Mouse (Mus musculus) heart, postnatal 25 days (tissue): ENCODE results near the gene Gsc. TPM values are rescaled to one million over a fixed set of nuclear protein-coding genes. Genes with fewer than 3 reads are reported as not detected.

Experiments
- DNase-seq: peaks from one replicate; pipeline ENCODE4 v3.0.0; 2022; ENCODE audit warnings: low spot score
- intact Hi-C: fragments of 180-260 bp; cut with DNase I; formaldehyde crosslinking; loops from one replicate; pipeline ENCODE4 v1.15.1; 2025
- total RNA-seq, 2 experiments: library from RNA; stranded (reverse); gene quantifications; 2 replicates each; pipeline ENCODE4 v1.2.3; 2021

The Gsc gene
- under 1 TPM in 1 of 2 experiments, not detected in 1; 0.20 TPM for total RNA-seq

- intact Hi-C loops = no loop called here
Measured at GRCm38 (mm10) chr12:104472601-104473424, at the start of gene Gsc. Gene Gsc (minus strand): TSS chr12:104473330.

GRCm38 (mm10) chr12:104519721-104520120 lies 46.6 kb upstream of the Gsc start:
- intact Hi-C loops = no loop called here
- no peak for DNase-seq

More at GRCm38 (mm10) chr12:104472601-104473424, at the start of gene Gsc:
- DNase-seq = no peak

GRCm38 (mm10) chr12:104507911-104508310 lies 34.8 kb upstream of the Gsc start:
- DNase-seq = no peak

GRCm38 (mm10) chr12:104492009-104492408 lies 18.9 kb upstream of the Gsc start:
- peak; percentile 38 for DNase-seq
- intact Hi-C loops = loop anchor here (5.0 kb wide), 1 partner anchor 65 kb away; no protein-coding TSS in a partner anchor

More at GRCm38 (mm10) chr12:104507911-104508310, 34.8 kb upstream of the Gsc start:
- intact Hi-C loops = loop anchor here (2.0 kb wide), 1 partner anchor 61 kb away; no protein-coding TSS in a partner anchor

- no peak for DNase-seq
- intact Hi-C loops = no loop called here
Measured at GRCm38 (mm10) chr12:104486205-104486604, 13.1 kb upstream of the Gsc start.

- no peak for DNase-seq
- intact Hi-C loops = no loop called here
Measured at GRCm38 (mm10) chr12:104485161-104485560, 12.0 kb upstream of the Gsc start.

GRCm38 (mm10) chr12:104481007-104481406 lies 7.9 kb upstream of the Gsc start:
- intact Hi-C loops = no loop called here

GRCm38 (mm10) chr12:104478193-104478592 lies 5.1 kb upstream of the Gsc start:
- DNase-seq = no peak

More at GRCm38 (mm10) chr12:104481007-104481406, 7.9 kb upstream of the Gsc start:
- DNase-seq = no peak

GRCm38 (mm10) chr12:104477501-104477900 lies 4.4 kb upstream of the Gsc start:
- no peak for DNase-seq
- intact Hi-C loops = no loop called here

More at GRCm38 (mm10) chr12:104478193-104478592, 5.1 kb upstream of the Gsc start:
- intact Hi-C loops = no loop called here

- no peak for DNase-seq
- intact Hi-C loops = no loop called here
Measured at GRCm38 (mm10) chr12:104477066-104477465, 3.9 kb upstream of the Gsc start.

GRCm38 (mm10) chr12:104475946-104476345 lies 2.8 kb upstream of the Gsc start:
- no peak for DNase-seq
- intact Hi-C loops = no loop called here

GRCm38 (mm10) chr12:104474881-104475740 lies 2.0 kb upstream of the Gsc start:
- intact Hi-C loops = no loop called here
- DNase-seq = no peak

- DNase-seq = no peak
- intact Hi-C loops = no loop called here
Measured at GRCm38 (mm10) chr12:104474191-104474871, 1.2 kb upstream of the Gsc start.

- intact Hi-C loops = no loop called here
- no peak for DNase-seq
Measured at GRCm38 (mm10) chr12:104473492-104473891, 362 bp upstream of the Gsc start.

GRCm38 (mm10) chr12:104472218-104472525 lies 958 bp downstream of the Gsc start:
- intact Hi-C loops = no loop called here
- DNase-seq = no peak

- intact Hi-C loops = no loop called here
- no peak for DNase-seq
Measured at GRCm38 (mm10) chr12:104471351-104472217, 1.5 kb downstream of the Gsc start.

GRCm38 (mm10) chr12:104470646-104471045 lies 2.5 kb downstream of the Gsc start:
- DNase-seq = no peak
- intact Hi-C loops = no loop called here

GRCm38 (mm10) chr12:104468783-104469182 lies 4.3 kb downstream of the Gsc start:
- no peak for DNase-seq
- intact Hi-C loops = no loop called here

- intact Hi-C loops = no loop called here
- no peak for DNase-seq
Measured at GRCm38 (mm10) chr12:104467372-104467771, 5.8 kb downstream of the Gsc start.
